Mouse (Mus musculus): Measurements from ENCODE around the gene 1700061G19Rik. TPM values are rescaled to one million over a fixed set of nuclear protein-coding genes. Genes with fewer than 3 reads are reported as not detected.
A peak's percentile ranks its signal among the peaks of the same experiment; 100 is the strongest.

1700061G19Rik gene
- not detected for total RNA-seq (2021)
- long read RNA-seq, experiment 1, partial matches to known transcripts, result 0 of 11 reads
- long read RNA-seq, experiment 1, other reads (novel, unspliced or antisense), result 11 of 11 reads
- long read RNA-seq, experiment 2, partial matches to known transcripts, result 0 of 7 reads
- long read RNA-seq, experiment 2, other reads (novel, unspliced or antisense), result 7 of 7 reads

- Histone ChIP-seq H3K4me3 (no peak within 1 kb of the TSS), H3K27ac (no peak within 1 kb of the TSS)
- TF ChIP-seq CTCF (IDR thresholded peaks at IDR 0.05), result no peak
- DNase-seq (ENCODE audit: extremely low spot score in 1 of 2, low spot score in 2 of 2), result no peak
- intact Hi-C loops (cut with DNase I), result no loop called here
Observed at GRCm38 (mm10) chr17:56874936-56875651, at the start of gene 1700061G19Rik. Gene 1700061G19Rik, plus strand, starts transcription at chr17:56875477.

DNA sequence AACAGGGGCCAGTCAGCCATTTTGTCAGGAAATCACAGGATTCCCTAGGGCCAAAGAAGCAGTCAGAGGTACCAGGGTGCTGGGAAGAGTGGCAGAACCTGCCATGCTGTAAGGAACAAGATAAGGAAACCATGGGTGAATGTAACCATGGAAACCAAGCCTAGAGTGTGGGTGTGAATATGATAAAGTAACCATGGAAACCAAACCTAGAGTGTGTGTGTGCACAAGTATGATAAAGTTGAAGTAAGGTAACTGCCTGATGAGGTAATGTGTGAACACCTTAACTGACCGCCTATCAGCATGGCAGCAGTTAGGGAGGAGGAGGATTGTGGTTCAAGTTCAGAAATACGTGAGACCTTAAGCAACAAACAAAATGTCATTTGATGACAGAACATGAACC is 48.6 kb upstream of the 1700061G19Rik start:
- DNase-seq (ENCODE audit: extremely low spot score in 1 of 2, low spot score in 2 of 2), result no peak
- no peak for TF ChIP-seq CTCF (IDR thresholded peaks at IDR 0.05)
- Histone ChIP-seq H3K27ac (no peak overlapping the region), H3K4me3 (no peak overlapping the region)
- intact Hi-C loops (cut with DNase I), result loop anchor here (1.0 kb wide), 1 partner anchor 11 kb away; no protein-coding TSS in a partner anchor

- Histone ChIP-seq H3K27ac (no peak overlapping the region), H3K4me3 (no peak overlapping the region)
- intact Hi-C loops (cut with DNase I), result no loop called here
- no peak for TF ChIP-seq CTCF (IDR thresholded peaks at IDR 0.05)
- no peak for DNase-seq (ENCODE audit: extremely low spot score in 1 of 2, low spot score in 2 of 2)
Observed at GRCm38 (mm10) chr17:56829171-56829570, 46.1 kb upstream of the 1700061G19Rik start.

DNA sequence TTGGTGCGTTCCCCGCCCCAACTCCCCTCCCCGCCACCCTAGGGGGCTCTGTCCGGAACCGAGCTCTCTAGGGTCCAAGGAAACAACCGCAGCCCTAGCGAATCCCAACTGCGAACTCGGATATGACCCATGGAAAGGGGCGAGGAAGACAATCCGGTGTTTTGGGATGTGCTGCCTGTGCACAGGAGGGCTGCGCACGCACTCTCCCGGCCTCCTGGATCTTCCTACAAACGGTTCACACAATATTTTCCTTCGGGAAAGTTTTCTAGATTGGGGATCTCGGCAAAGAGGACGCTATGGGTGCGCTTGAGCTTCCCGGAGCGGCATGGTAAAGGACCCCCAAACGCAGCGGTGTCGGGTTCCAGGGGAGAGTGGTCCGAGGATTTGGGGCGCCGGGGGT is 45.5 kb upstream of the 1700061G19Rik start:
- intact Hi-C loops (cut with DNase I), result no loop called here

DNA sequence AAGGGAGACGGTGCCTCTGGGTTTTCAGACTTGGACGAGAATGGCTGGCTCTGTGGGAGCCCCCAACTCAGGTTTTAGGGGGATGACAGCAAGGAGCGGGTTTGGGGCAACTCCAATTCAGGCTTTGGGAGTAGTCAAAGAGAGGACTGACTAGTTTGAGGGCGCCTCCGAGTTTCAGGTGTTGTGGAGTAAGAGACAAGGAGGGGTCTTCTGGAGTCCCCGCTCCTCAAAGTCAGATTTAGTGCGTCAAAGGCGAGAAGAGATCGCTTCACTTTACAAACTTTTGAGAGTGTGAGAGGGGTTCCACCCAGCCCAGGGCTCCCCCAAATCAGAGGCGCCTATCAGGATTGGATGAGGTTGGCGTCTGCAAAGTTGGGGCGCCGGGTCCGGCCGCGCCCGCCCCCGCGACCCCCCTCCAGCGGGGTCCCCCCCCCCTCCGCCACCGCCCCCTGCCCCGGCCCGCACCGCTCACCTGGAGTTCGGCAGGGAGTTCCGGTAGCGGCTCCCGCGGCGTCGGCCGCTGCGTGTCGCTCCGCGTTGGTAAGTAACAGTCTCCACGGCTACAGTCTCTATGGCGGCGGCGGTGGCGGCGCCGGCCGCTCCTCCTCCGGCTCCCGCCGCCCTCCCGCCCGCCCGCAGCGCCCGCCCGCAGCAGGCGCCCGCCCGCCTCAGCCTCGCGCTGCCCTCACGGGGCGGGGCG is 44.7 kb upstream of the 1700061G19Rik start, which contains the start of gene Rfx2:
TSS of gene Rfx2 (minus strand) at position 603 of the 700 bp plus-strand sequence.
- intact Hi-C loops (cut with DNase I), result no loop called here
- no peak for TF ChIP-seq CTCF (IDR thresholded peaks at IDR 0.05)
- no peak for DNase-seq (ENCODE audit: extremely low spot score in 1 of 2, low spot score in 2 of 2)
- Histone ChIP-seq H3K27ac (no peak within 1 kb of the TSS), H3K4me3 (peak within 1 kb of the TSS; percentile 62)

More for the DNA sequence above, 45.5 kb upstream of the 1700061G19Rik start:
- Histone ChIP-seq H3K27ac (no peak overlapping the region), H3K4me3 (peak overlapping the region; percentile 62)
- no peak for DNase-seq (ENCODE audit: extremely low spot score in 1 of 2, low spot score in 2 of 2)
- TF ChIP-seq CTCF (IDR thresholded peaks at IDR 0.05), result no peak

DNA sequence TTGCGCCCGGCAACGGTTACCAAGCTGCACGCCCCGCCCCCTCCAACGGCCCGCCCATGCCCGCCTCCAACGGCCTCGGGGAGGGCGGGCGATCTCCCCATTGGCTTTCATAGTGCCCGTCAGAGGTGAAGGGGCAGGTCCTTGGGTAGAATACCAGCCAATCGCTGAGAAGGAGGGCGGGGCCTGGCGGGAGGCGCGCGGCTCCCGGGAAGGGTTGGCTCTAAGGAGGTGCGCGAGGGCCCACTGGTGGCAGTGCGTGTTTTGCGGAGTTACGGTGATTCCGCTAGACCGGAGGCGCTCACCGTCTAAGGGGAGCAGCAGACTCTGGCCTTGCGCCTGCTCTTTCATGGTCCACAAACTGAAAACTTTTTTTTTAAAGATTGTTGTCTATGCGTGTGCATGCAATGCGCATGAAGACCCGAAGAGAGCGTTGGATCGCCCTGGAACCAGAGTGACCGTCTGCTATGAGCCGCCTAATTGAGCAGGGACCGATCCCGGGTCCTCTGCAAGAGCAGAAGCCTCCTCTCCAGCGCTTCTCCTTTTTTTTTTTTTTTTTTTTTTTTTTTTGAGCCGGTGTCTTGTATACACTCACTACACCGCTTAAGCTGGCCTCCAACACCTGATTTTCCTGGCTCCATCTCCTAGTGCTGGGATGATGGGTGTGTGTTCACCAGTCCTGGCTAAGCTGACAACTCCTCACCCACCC is 44.0 kb upstream of the 1700061G19Rik start:
- intact Hi-C loops (cut with DNase I), result no loop called here
- Histone ChIP-seq H3K4me3 (peak overlapping the region; percentile 32), H3K27ac (no peak overlapping the region)
- DNase-seq (ENCODE audit: extremely low spot score in 1 of 2, low spot score in 2 of 2), result peak; percentile 97 to 99
- TF ChIP-seq CTCF (IDR thresholded peaks at IDR 0.05), result peak; percentile 57

DNA sequence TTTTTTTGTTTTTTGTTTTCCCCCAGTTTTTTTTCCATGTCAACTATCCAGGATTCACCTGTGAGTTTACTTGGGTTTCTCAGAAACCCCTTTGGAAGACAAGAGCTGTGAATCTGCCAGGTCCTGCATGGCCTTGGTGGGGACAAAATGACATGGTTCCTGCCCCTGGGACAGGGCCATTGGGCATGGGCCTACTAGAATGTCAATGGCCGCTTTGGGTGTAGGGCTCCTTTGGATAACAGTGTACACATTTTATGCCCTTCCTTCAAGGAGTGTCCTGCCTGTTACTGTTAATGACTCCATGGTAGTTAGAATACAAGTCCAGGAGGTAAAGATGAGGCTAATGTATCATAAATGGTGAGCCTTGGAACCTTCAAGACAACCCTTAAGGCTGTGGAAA is 42.4 kb upstream of the 1700061G19Rik start:
- TF ChIP-seq CTCF (IDR thresholded peaks at IDR 0.05), result no peak
- intact Hi-C loops (cut with DNase I), result no loop called here
- Histone ChIP-seq H3K27ac (no peak overlapping the region), H3K4me3 (no peak overlapping the region)
- DNase-seq (ENCODE audit: extremely low spot score in 1 of 2, low spot score in 2 of 2), result no peak

GRCm38 (mm10) chr17:56833381-56833780 is 41.9 kb upstream of the 1700061G19Rik start:
- DNase-seq (ENCODE audit: extremely low spot score in 1 of 2, low spot score in 2 of 2), result no peak
- H3K4me3 ChIP-seq, result no peak overlapping the region
- TF ChIP-seq CTCF (IDR thresholded peaks at IDR 0.05), result no peak
- intact Hi-C loops (cut with DNase I), result no loop called here
- no peak overlapping the region for H3K27ac ChIP-seq

DNA sequence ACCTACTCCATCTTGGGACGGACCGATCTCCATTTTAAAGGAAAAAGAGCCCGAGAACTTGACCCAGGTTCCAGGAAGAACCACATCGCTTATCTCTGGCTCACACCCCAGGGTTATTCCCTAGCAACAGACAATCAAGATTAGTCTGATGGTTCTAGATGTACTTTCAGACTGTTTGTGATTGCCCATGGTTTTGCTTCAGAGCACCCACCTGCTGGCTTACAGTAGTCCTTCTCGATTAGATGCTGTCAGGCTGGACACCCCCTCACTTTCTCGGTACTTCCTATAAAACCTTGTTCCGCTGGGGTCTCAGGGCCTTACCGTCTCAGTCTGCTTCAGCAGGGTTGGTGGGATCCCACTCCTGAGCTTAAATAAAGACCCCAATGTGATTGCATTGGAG is 38.9 kb upstream of the 1700061G19Rik start:
- intact Hi-C loops (cut with DNase I), result no loop called here
- no peak overlapping the region for H3K27ac ChIP-seq
- no peak overlapping the region for H3K4me3 ChIP-seq
- TF ChIP-seq CTCF (IDR thresholded peaks at IDR 0.05), result no peak
- DNase-seq (ENCODE audit: extremely low spot score in 1 of 2, low spot score in 2 of 2), result no peak

- DNase-seq (ENCODE audit: extremely low spot score in 1 of 2, low spot score in 2 of 2), result no peak
- Histone ChIP-seq H3K27ac (no peak overlapping the region), H3K4me3 (no peak overlapping the region)
- no peak for TF ChIP-seq CTCF (IDR thresholded peaks at IDR 0.05)
- intact Hi-C loops (cut with DNase I), result no loop called here
Observed at GRCm38 (mm10) chr17:56840524-56840923, 34.8 kb upstream of the 1700061G19Rik start.

- Histone ChIP-seq H3K27ac (no peak overlapping the region), H3K4me3 (no peak overlapping the region)
- TF ChIP-seq CTCF (IDR thresholded peaks at IDR 0.05), result no peak
- intact Hi-C loops (cut with DNase I), result no loop called here
- no peak for DNase-seq (ENCODE audit: extremely low spot score in 1 of 2, low spot score in 2 of 2)
Observed at GRCm38 (mm10) chr17:56842173-56842572, 33.1 kb upstream of the 1700061G19Rik start.

DNA sequence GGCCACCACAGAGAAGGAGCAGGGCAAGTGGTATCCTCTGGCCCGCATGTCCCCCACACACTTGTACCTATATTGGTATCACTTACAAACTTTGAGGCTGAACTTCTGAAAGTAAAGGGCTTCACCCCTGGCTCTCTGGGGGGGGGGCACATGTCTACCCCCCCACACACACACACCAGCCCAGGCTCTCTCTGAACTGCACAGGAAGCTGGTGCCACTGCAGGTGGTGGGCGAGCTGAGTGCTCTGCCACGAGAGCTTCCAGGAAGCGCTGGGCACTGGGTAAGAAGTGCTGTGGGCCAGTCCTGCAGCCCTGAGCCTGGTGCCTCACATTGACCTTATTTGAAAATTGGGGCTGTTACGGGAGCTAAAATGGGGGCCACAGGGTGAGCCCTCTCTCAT is 31.6 kb upstream of the 1700061G19Rik start:
- H3K27ac ChIP-seq, result no peak overlapping the region
- DNase-seq (ENCODE audit: extremely low spot score in 1 of 2, low spot score in 2 of 2), result no peak
- intact Hi-C loops (cut with DNase I), result no loop called here
- TF ChIP-seq CTCF (IDR thresholded peaks at IDR 0.05), result no peak
- H3K4me3 ChIP-seq, result no peak overlapping the region

Measured in left cerebral cortex, adult 2 months (tissue).